Mouse (Mus musculus) ES-E14 (cell line): ENCODE results near the gene Dnaja4.

Source experiments
- CHD2 ChIP-seq: IDR thresholded peaks from 2 replicates; pipeline ENCODE4 v1.6.1; 2014; ENCODE audit warnings: mild to moderate bottlenecking, low read depth, low read length, inconsistent platforms
- HCFC1 ChIP-seq: IDR thresholded peaks from 2 replicates; pipeline ENCODE4 v1.6.1; 2012; ENCODE audit warnings: low read length, inconsistent platforms, borderline replicate concordance; ENCODE audit not compliant: insufficient read depth
- MAFK ChIP-seq: IDR thresholded peaks from 2 replicates; pipeline ENCODE4 v1.6.1; 2014; ENCODE audit warnings: mild to moderate bottlenecking, low read depth, low read length, inconsistent platforms; ENCODE audit not compliant: insufficient read depth
- ZC3H11A ChIP-seq: IDR thresholded peaks from 2 replicates; pipeline ENCODE4 v1.6.1; 2012; ENCODE audit warnings: low read depth, mild to moderate bottlenecking, inconsistent platforms, low read length, borderline replicate concordance
- ZNF384 ChIP-seq: IDR thresholded peaks from 2 replicates; pipeline ENCODE4 v1.6.1; 2012; ENCODE audit warnings: low read depth, low read length, inconsistent platforms

- TF ChIP-seq MAFK (no peak), CHD2 (no peak), ZC3H11A (no peak), ZNF384 (no peak), HCFC1 (no peak)
Observed at GRCm38 (mm10) chr9:54704361-54704760, 5.7 kb downstream of the Dnaja4 start.
